In genomic region chr1:52230404-52230803, GRCm38 (mm10) we compare ENCODE assay signal across 11 mouse cellular contexts. TPM values are rescaled to one million over a fixed set of nuclear protein-coding genes. Genes with fewer than 3 reads are reported as not detected.
DNase-seq lines count a peak whose midpoint lies in the region; ATAC-seq and TF ChIP-seq lines count a peak whose summit lies in the region.
"Had no signal": no experiment of that assay in that cellular context is flagged by ENCODE, and none has a peak within 500 bp of the region (broad histone marks: within the 10 kb centered on the region; RNA-seq: fewer than 3 reads in every experiment).

No protein-coding gene starts in this region.

- H3K4me2 ChIP-seq in heart, embryonic 15.5 days: peak overlapping the region; percentile 62; the same call in 1 of the 2 replicates
- H3K4me2 ChIP-seq in neural tube, embryonic 13.5 days: peak overlapping the region; percentile 65
- peak overlapping the region; percentile 5; the same call in 1 of the 2 replicates for H3K4me2 ChIP-seq in limb, embryonic 14.5 days (replicated peaks; ENCODE audit: low read depth, low read length, severe bottlenecking)

- H3K9me3 ChIP-seq in heart, embryonic 15.5 days (replicated peaks): no peaks in the 10 kb centered on the region
- H3K9me3 ChIP-seq in neural tube, embryonic 13.5 days: no peaks in the 10 kb centered on the region
- no peaks in the 10 kb centered on the region for H3K9me3 ChIP-seq in limb, embryonic 14.5 days (ENCODE audit: control insufficient read depth, low read length)

- no peaks in the 10 kb centered on the region for H3K27me3 ChIP-seq in heart, embryonic 15.5 days
- H3K27me3 ChIP-seq in neural tube, embryonic 13.5 days: peaks cover 2% of the 10 kb centered on the region; the same call in 1 of the 2 replicates
- no peaks in the 10 kb centered on the region for H3K27me3 ChIP-seq in limb, embryonic 14.5 days (ENCODE audit: control insufficient read depth, insufficient read depth, low read length)
- H3K27me3 ChIP-seq: Patski had no signal

- peak overlapping the region; percentile 100; the same call in 1 of the 2 replicates for H3K4me3 ChIP-seq in heart, embryonic 15.5 days
- 0 out of 2 replicates have a peak overlapping the region, but pooled peaks have one; percentile 94 for H3K4me3 ChIP-seq in neural tube, embryonic 13.5 days
- H3K4me3 ChIP-seq in limb, embryonic 14.5 days (replicated peaks; ENCODE audit: low read length): no peak overlapping the region

- ATAC-seq in heart, embryonic 15.5 days (replicated peaks; ENCODE audit: insufficient number of reproducible peaks, insufficient read depth, low FRiP score, low read depth): no peak
- no peak for ATAC-seq in neural tube, embryonic 13.5 days (ENCODE audit: low read depth)
- ATAC-seq in limb, embryonic 14.5 days (ENCODE audit: low FRiP score, low read depth): no peak
- ATAC-seq: Patski had no signal

- no peak for DNase-seq in heart, adult 9 months (ENCODE audit: low spot score in 2 of 2)
- DNase-seq in neural tube, embryonic 10.5 days (ENCODE audit: extremely low spot score, low spot score): no peak
- no peak for DNase-seq in limb, embryonic 14.5 days (ENCODE audit: low spot score)
- no peak for DNase-seq in adrenal gland, postnatal 4 days (ENCODE audit: low spot score in 2 of 2)
- DNase-seq in right cerebral cortex, postnatal 10 days (ENCODE audit: low spot score in 2 of 2): no peak
- no peak for DNase-seq in thymus, postnatal 4 days
- DNase-seq: right cerebral cortex, adult 18-20 months; thymus, postnatal 36 days had no signal

- peaks cover 18% of the 10 kb centered on the region for H3K4me1 ChIP-seq in heart, embryonic 15.5 days (replicated peaks)
- peaks cover 21% of the 10 kb centered on the region for H3K4me1 ChIP-seq in neural tube, embryonic 13.5 days (replicated peaks)
- H3K4me1 ChIP-seq in limb, embryonic 14.5 days (ENCODE audit: control insufficient read depth, insufficient read depth, low read length): peaks cover 17% of the 10 kb centered on the region

- H3K36me3 ChIP-seq in heart, embryonic 15.5 days: no peaks in the 10 kb centered on the region
- no peaks in the 10 kb centered on the region for H3K36me3 ChIP-seq in neural tube, embryonic 13.5 days
- no peaks in the 10 kb centered on the region for H3K36me3 ChIP-seq in limb, embryonic 14.5 days (ENCODE audit: control insufficient read depth, insufficient read depth, low read length)

- H3K27ac ChIP-seq in heart, embryonic 15.5 days: no peak overlapping the region
- no peak overlapping the region for H3K27ac ChIP-seq in neural tube, embryonic 13.5 days (replicated peaks)
- H3K27ac ChIP-seq in limb, embryonic 14.5 days (replicated peaks; ENCODE audit: low read depth, low read length): no peak overlapping the region

- H3K9ac ChIP-seq in heart, embryonic 15.5 days: no peak overlapping the region
- H3K9ac ChIP-seq in neural tube, embryonic 13.5 days: no peak overlapping the region
- H3K9ac ChIP-seq in limb, embryonic 14.5 days (ENCODE audit: low read depth, low read length, severe bottlenecking): no peak overlapping the region

- 31% methylated on average over 1 of the region's 1 CpGs for WGBS in heart, embryonic 15.5 days
- 82% methylated on average over 1 of the region's 1 CpGs for WGBS in neural tube, embryonic 13.5 days
- WGBS in limb, embryonic 14.5 days: 63% methylated on average over 1 of the region's 1 CpGs

- TF ChIP-seq POLR2A in limb, embryonic 14.5 days (IDR thresholded peaks at IDR 0.05; ENCODE audit: borderline replicate concordance, extremely low read depth, insufficient read depth, insufficient read length): no peak

RNA-seq across cellular contexts. Expression of gene Gls, which starts 2.6 kb away (rescaled TPM):
- 21.9 and 22.3 TPM in 2 replicates for polyA plus RNA-seq in heart, embryonic 15.5 days (2015; fragmentation: Nextera tagmentation; extraction: Ambion mirVana)
- 29.9 and 32.6 TPM in 2 replicates for polyA plus RNA-seq in neural tube, embryonic 13.5 days (2015; fragmentation: Nextera tagmentation; extraction: Ambion mirVana)
- 110 and 126 TPM in 2 replicates for polyA plus RNA-seq in limb, embryonic 14.5 days (2012; rRNA removed)
- 44.9 and 45.0 TPM in 2 replicates for polyA plus RNA-seq in limb, embryonic 14.5 days (2014; fragmentation: Nextera tagmentation; extraction: Ambion mirVana)
- total RNA-seq in adrenal gland, postnatal 4 days (2021): 100 to 1,000 TPM; 101 to 119 TPM

Comparison
In these comparisons a context has a peak if more than half of its experiments do, and no peak if none do; other contexts are left out.
1. H3K4me2 ChIP-seq: peak in every context shown above with its lines; median percentile 65 in neural tube, embryonic 13.5 days; 62 in heart, embryonic 15.5 days; 5 in limb, embryonic 14.5 days.